Mouse (Mus musculus): ENCODE measurements around the gene Cd5. TPM values are rescaled to one million over a fixed set of nuclear protein-coding genes. Genes with fewer than 3 reads are reported as not detected.

The Cd5 gene
- polyA plus RNA-seq, 1 experiment: 0.04 TPM

- no peak overlapping the region for H3K4me3 ChIP-seq (ENCODE audit: insufficient read depth, poor library complexity, severe bottlenecking)
- no peaks in the 10 kb centered on the region for H3K79me2 ChIP-seq (ENCODE audit: control insufficient read depth, insufficient read depth)
- no peaks in the 10 kb centered on the region for H3K27me3 ChIP-seq (ENCODE audit: control insufficient read depth, insufficient read depth, insufficient read length)
- no peak overlapping the region for H3ac ChIP-seq (ENCODE audit: control insufficient read depth, insufficient read length, low read depth)
- H3K36me3 ChIP-seq (ENCODE audit: control insufficient read depth, insufficient read depth): no peaks in the 10 kb centered on the region
- no peaks in the 10 kb centered on the region for H3K79me3 ChIP-seq (ENCODE audit: low read depth)
- TF ChIP-seq MYOG (IDR thresholded peaks at IDR 0.05; ENCODE audit: control insufficient read depth, extremely low read depth, insufficient read length) (no peak), MAX (IDR thresholded peaks at IDR 0.05) (no peak), MYOD1 (IDR thresholded peaks at IDR 0.05; ENCODE audit: control insufficient read depth, insufficient read length, low read depth) (no peak), CEBPB (IDR thresholded peaks at IDR 0.05; ENCODE audit: low read depth) (no peak), FOSL1 (IDR thresholded peaks at IDR 0.05; ENCODE audit: insufficient read depth, low read length, poor library complexity, severe bottlenecking) (no peak), CTCF (IDR thresholded peaks at IDR 0.05; ENCODE audit: control insufficient read depth, insufficient read depth, insufficient read length) (no peak), USF1 (IDR thresholded peaks at IDR 0.05; ENCODE audit: low read depth) (no peak)
Observed at GRCm38 (mm10) chr19:10771995-10772394, 33.2 kb upstream of the Cd5 start.

- no peak for TF ChIP-seq MYOG (IDR thresholded peaks at IDR 0.05; ENCODE audit: control insufficient read depth, extremely low read depth, insufficient read length)
- no peak for TF ChIP-seq CTCF (IDR thresholded peaks at IDR 0.05; ENCODE audit: control insufficient read depth, insufficient read depth, insufficient read length)
- no peak for TF ChIP-seq MAX (IDR thresholded peaks at IDR 0.05)
- TF ChIP-seq FOSL1 (IDR thresholded peaks at IDR 0.05; ENCODE audit: insufficient read depth, low read length, poor library complexity, severe bottlenecking): no peak
- TF ChIP-seq USF1 (IDR thresholded peaks at IDR 0.05; ENCODE audit: low read depth): no peak
- TF ChIP-seq CEBPB (IDR thresholded peaks at IDR 0.05; ENCODE audit: low read depth): no peak
- no peak for TF ChIP-seq MYOD1 (IDR thresholded peaks at IDR 0.05; ENCODE audit: control insufficient read depth, insufficient read length, low read depth)
- no peaks in the 10 kb centered on the region for H3K36me3 ChIP-seq (ENCODE audit: control insufficient read depth, insufficient read depth)
Observed at GRCm38 (mm10) chr19:10769429-10770195, 30.8 kb upstream of the Cd5 start.

GRCm38 (mm10) chr19:10768694-10769428 lies 30.1 kb upstream of the Cd5 start:
- Histone ChIP-seq H3K27me3 (ENCODE audit: control insufficient read depth, insufficient read depth, insufficient read length) (no peaks in the 10 kb centered on the region), H3ac (ENCODE audit: control insufficient read depth, insufficient read length, low read depth) (no peak overlapping the region), H3K79me2 (ENCODE audit: control insufficient read depth, insufficient read depth) (no peaks in the 10 kb centered on the region), H3K4me3 (ENCODE audit: insufficient read depth, poor library complexity, severe bottlenecking) (no peak overlapping the region), H3K79me3 (ENCODE audit: low read depth) (no peaks in the 10 kb centered on the region), H3K36me3 (ENCODE audit: control insufficient read depth, insufficient read depth) (no peaks in the 10 kb centered on the region)
- no peak for TF ChIP-seq CTCF (IDR thresholded peaks at IDR 0.05; ENCODE audit: control insufficient read depth, insufficient read depth, insufficient read length)
- no peak for TF ChIP-seq FOSL1 (IDR thresholded peaks at IDR 0.05; ENCODE audit: insufficient read depth, low read length, poor library complexity, severe bottlenecking)
- no peak for TF ChIP-seq MAX (IDR thresholded peaks at IDR 0.05)
- no peak for TF ChIP-seq MYOD1 (IDR thresholded peaks at IDR 0.05; ENCODE audit: control insufficient read depth, insufficient read length, low read depth)
- no peak for TF ChIP-seq USF1 (IDR thresholded peaks at IDR 0.05; ENCODE audit: low read depth)
- no peak for TF ChIP-seq CEBPB (IDR thresholded peaks at IDR 0.05; ENCODE audit: low read depth)
- no peak for TF ChIP-seq MYOG (IDR thresholded peaks at IDR 0.05; ENCODE audit: control insufficient read depth, extremely low read depth, insufficient read length)

More at GRCm38 (mm10) chr19:10769429-10770195, 30.8 kb upstream of the Cd5 start:
- no peaks in the 10 kb centered on the region for H3K79me3 ChIP-seq (ENCODE audit: low read depth)
- H3ac ChIP-seq (ENCODE audit: control insufficient read depth, insufficient read length, low read depth): no peak overlapping the region
- H3K27me3 ChIP-seq (ENCODE audit: control insufficient read depth, insufficient read depth, insufficient read length): no peaks in the 10 kb centered on the region
- H3K4me3 ChIP-seq (ENCODE audit: insufficient read depth, poor library complexity, severe bottlenecking): no peak overlapping the region
- H3K79me2 ChIP-seq (ENCODE audit: control insufficient read depth, insufficient read depth): no peaks in the 10 kb centered on the region

GRCm38 (mm10) chr19:10767631-10768030 lies 28.8 kb upstream of the Cd5 start:
- Histone ChIP-seq H3K36me3 (ENCODE audit: control insufficient read depth, insufficient read depth) (no peaks in the 10 kb centered on the region), H3K79me2 (ENCODE audit: control insufficient read depth, insufficient read depth) (no peaks in the 10 kb centered on the region)
- TF ChIP-seq CEBPB (IDR thresholded peaks at IDR 0.05; ENCODE audit: low read depth) (no peak), MAX (IDR thresholded peaks at IDR 0.05) (no peak), CTCF (IDR thresholded peaks at IDR 0.05; ENCODE audit: control insufficient read depth, insufficient read depth, insufficient read length) (no peak), USF1 (IDR thresholded peaks at IDR 0.05; ENCODE audit: low read depth) (no peak), FOSL1 (IDR thresholded peaks at IDR 0.05; ENCODE audit: insufficient read depth, low read length, poor library complexity, severe bottlenecking) (no peak), MYOG (IDR thresholded peaks at IDR 0.05; ENCODE audit: control insufficient read depth, extremely low read depth, insufficient read length) (no peak), MYOD1 (IDR thresholded peaks at IDR 0.05; ENCODE audit: control insufficient read depth, insufficient read length, low read depth) (no peak)

GRCm38 (mm10) chr19:10763381-10764031 lies 24.7 kb upstream of the Cd5 start:
- Histone ChIP-seq H3K79me3 (ENCODE audit: low read depth) (no peaks in the 10 kb centered on the region), H3K36me3 (ENCODE audit: control insufficient read depth, insufficient read depth) (no peaks in the 10 kb centered on the region), H3K4me3 (ENCODE audit: insufficient read depth, poor library complexity, severe bottlenecking) (no peak overlapping the region), H3K27me3 (ENCODE audit: control insufficient read depth, insufficient read depth, insufficient read length) (no peaks in the 10 kb centered on the region), H3ac (ENCODE audit: control insufficient read depth, insufficient read length, low read depth) (no peak overlapping the region), H3K79me2 (ENCODE audit: control insufficient read depth, insufficient read depth) (no peaks in the 10 kb centered on the region)
- peak; percentile 90 for TF ChIP-seq FOSL1 (IDR thresholded peaks at IDR 0.05; ENCODE audit: insufficient read depth, low read length, poor library complexity, severe bottlenecking)
- no peak for TF ChIP-seq CEBPB (IDR thresholded peaks at IDR 0.05; ENCODE audit: low read depth)

More at GRCm38 (mm10) chr19:10767631-10768030, 28.8 kb upstream of the Cd5 start:
- Histone ChIP-seq H3K79me3 (ENCODE audit: low read depth) (no peaks in the 10 kb centered on the region), H3ac (ENCODE audit: control insufficient read depth, insufficient read length, low read depth) (no peak overlapping the region), H3K27me3 (ENCODE audit: control insufficient read depth, insufficient read depth, insufficient read length) (no peaks in the 10 kb centered on the region), H3K4me3 (ENCODE audit: insufficient read depth, poor library complexity, severe bottlenecking) (no peak overlapping the region)

All from C2C12 (cell line).